Mouse (Mus musculus) CH12.LX (cell line): ENCODE results near the gene H2al1f. TPM values are rescaled to one million over a fixed set of nuclear protein-coding genes. Genes with fewer than 3 reads are reported as not detected.
"Not testable (repeated sequence)": the region's sequence is repeated elsewhere in the genome, so short reads cannot be mapped to it uniquely, and the experiment has no call there.

Experiments
- DNase-seq: peaks from one replicate; pipeline ENCODE4 v3.0.0-alpha.2; 2013; ENCODE audit errors: extremely low read depth
- H3K27ac ChIP-seq: 2 replicates; pipeline ENCODE4 v1.5.1; 2012; ENCODE audit warnings: low read depth, mild to moderate bottlenecking, control low read depth, moderate library complexity; ENCODE audit not compliant: insufficient read depth
- H3K27me3 ChIP-seq: replicated peaks from 2 replicates; pipeline ENCODE3; 2012; ENCODE audit warnings: inconsistent platforms
- H3K36me3 ChIP-seq, 2 experiments: replicated peaks in 1 of 2; 2 replicates each; pipeline versions ENCODE3 to v1.6.1; 2012; ENCODE audit warnings: inconsistent platforms in 1 of 2, low read length in 1 of 2, mild to moderate bottlenecking in 1 of 2, mixed read lengths in 1 of 2, moderate library complexity in 1 of 2; ENCODE audit not compliant: control insufficient read depth in 1 of 2, insufficient read depth in 1 of 2
- H3K4me1 ChIP-seq, 2 experiments: 2 replicates each; pipeline ENCODE4 v1.6.1; 2012; ENCODE audit warnings: inconsistent platforms in 1 of 2, moderate library complexity in 1 of 2; ENCODE audit not compliant: insufficient read depth in 2 of 2, control insufficient read depth in 1 of 2
- H3K4me2 ChIP-seq: 2 replicates; pipeline ENCODE4 v1.6.1; 2012; ENCODE audit warnings: low read depth, mild to moderate bottlenecking, control low read depth; ENCODE audit not compliant: poor library complexity, insufficient read depth, severe bottlenecking
- H3K4me3 ChIP-seq, 3 experiments: fragments of 150-350 bp in 1 of 3; sonication (generic) in 1 of 3; replicated peaks in 1 of 3; 2 replicates each; pipeline versions ENCODE3 to v1.5.1; 2011 to 2012; ENCODE audit warnings: low read depth in 2 of 3, low read length in 2 of 3, mild to moderate bottlenecking in 2 of 3, moderate library complexity in 2 of 3, control low read depth in 1 of 3, improper control_type of control experiment in 1 of 3, inconsistent platforms in 1 of 3, mixed read lengths in 1 of 3; ENCODE audit not compliant: poor library complexity in 1 of 3
- H3K79me2 ChIP-seq: replicated peaks from 2 replicates; pipeline ENCODE4 v1.6.1; 2012; ENCODE audit warnings: mild to moderate bottlenecking, moderate library complexity; ENCODE audit not compliant: control insufficient read depth, poor library complexity, insufficient read depth, severe bottlenecking; ENCODE audit errors: extremely low read depth
- H3K9ac ChIP-seq: 2 replicates; pipeline ENCODE4 v1.6.1; 2012; ENCODE audit warnings: low read depth, mild to moderate bottlenecking, control low read depth, moderate library complexity; ENCODE audit not compliant: insufficient read depth
- H3K9me3 ChIP-seq: replicated peaks from 2 replicates; pipeline ENCODE3; 2012; ENCODE audit warnings: low read length, inconsistent platforms, mixed read lengths
- BHLHE40 ChIP-seq: IDR thresholded peaks from 2 replicates; pipeline ENCODE4 v1.6.1; 2011; ENCODE audit warnings: mild to moderate bottlenecking, low read depth, low read length, improper control_type of control experiment
- E2F4 ChIP-seq: IDR thresholded peaks from 2 replicates; pipeline ENCODE4 v1.6.1; 2011; ENCODE audit warnings: low read depth, low read length, improper control_type of control experiment; ENCODE audit not compliant: insufficient replicate concordance
- JUND ChIP-seq: conservative IDR thresholded peaks from 2 replicates; pipeline ENCODE4 v1.6.1; 2011; ENCODE audit warnings: low read depth, low read length, improper control_type of control experiment
- MAZ ChIP-seq: IDR thresholded peaks from 2 replicates; pipeline ENCODE4 v1.6.1; 2012; ENCODE audit warnings: low read depth, mild to moderate bottlenecking, inconsistent platforms, low read length, improper control_type of control experiment, moderate library complexity
- MEF2A ChIP-seq: IDR thresholded peaks from 2 replicates; pipeline ENCODE4 v1.6.1; 2014; ENCODE audit warnings: low read depth, mild to moderate bottlenecking, inconsistent platforms, low read length, improper control_type of control experiment, borderline replicate concordance
- NRF1 ChIP-seq: IDR thresholded peaks from 2 replicates; pipeline ENCODE4 v1.6.1; 2014; ENCODE audit warnings: low read depth, mild to moderate bottlenecking, inconsistent platforms, low read length, improper control_type of control experiment, moderate library complexity
- POLR2A ChIP-seq: IDR thresholded peaks from 2 replicates; pipeline ENCODE4 v1.6.1; 2011; ENCODE audit warnings: low read depth, mild to moderate bottlenecking, improper control_type of control experiment, low read length
- POLR2AphosphoS2 ChIP-seq: IDR thresholded peaks from 2 replicates; pipeline ENCODE4 v1.6.1; 2011; ENCODE audit warnings: low read depth, low read length, improper control_type of control experiment
- TCF12 ChIP-seq: IDR thresholded peaks from 2 replicates; pipeline ENCODE4 v1.6.1; 2014; ENCODE audit warnings: low read depth, mild to moderate bottlenecking, inconsistent platforms, low read length, improper control_type of control experiment
- USF1 ChIP-seq: IDR thresholded peaks from 2 replicates; pipeline ENCODE4 v1.6.1; 2014; ENCODE audit warnings: low read depth, mild to moderate bottlenecking, inconsistent platforms, low read length, improper control_type of control experiment
- USF2 ChIP-seq: conservative IDR thresholded peaks from 2 replicates; pipeline ENCODE4 v1.6.1; 2011; ENCODE audit warnings: low read depth, low read length, improper control_type of control experiment
- ZNF384 ChIP-seq: IDR thresholded peaks from 2 replicates; pipeline ENCODE4 v1.6.1; 2012; ENCODE audit warnings: low read depth, low read length, improper control_type of control experiment, inconsistent platforms
- dilution Hi-C: fragments of 300-500 bp; cut with MboI; formaldehyde crosslinking; loops from 2 replicates; pipeline ENCODE4 v1.14.3; 2020; ENCODE audit warnings: low sequenced_read_pairs; ENCODE audit not compliant: extremely low pct_unique_long_range_greater_than_20kb, extremely low pct_ligation_motif_present
- in situ Hi-C: fragments of 300-500 bp; cut with MboI; formaldehyde crosslinking; loops from 3 replicates; pipeline ENCODE4 v1.14.3; 2019; ENCODE audit warnings: low sequenced_read_pairs, low pct_ligation_motif_present, low pct_unique_long_range_greater_than_20kb, mixed read lengths
- polyA plus RNA-seq: library from polyadenylated mRNA; unstranded; fragments of >175 nt; gene quantifications from 2 replicates; pipeline ENCODE4 v1.2.1, GENCODE M21; 2012; ENCODE audit warnings: low read depth; ENCODE audit not compliant: insufficient read length
- total RNA-seq, 2 experiments: library from RNA; depleted of rRNA; stranded (reverse); fragments of 300-350 nt in 1 of 2; fragments of >200 nt in 1 of 2; gene quantifications; 2 replicates each; pipeline ENCODE4 v1.2.3; 2012 to 2014

H2al1f gene
- total RNA-seq (2012; rRNA removed) (not detected in 2 replicates), total RNA-seq (2014; rRNA removed) (not detected in 2 replicates), polyA plus RNA-seq (not detected in 2 replicates)

GRCm38 (mm10) chrX:11314858-11315257 is at the start of gene H2al1f:
Gene H2al1f (plus strand): TSS chrX:11315158.
- dilution Hi-C loops: not testable (repeated sequence)

GRCm38 (mm10) chrX:11267791-11268190 is 47.2 kb upstream of the H2al1f start:
- Histone ChIP-seq H3K79me2 (no peaks in the 10 kb centered on the region), H3K9ac (no peak overlapping the region), H3K4me3 (no peak overlapping the region), H3K36me3 (no peaks in the 10 kb centered on the region), H3K27ac (no peak overlapping the region), H3K9me3 (no peaks in the 10 kb centered on the region), H3K4me2 (no peak overlapping the region), H3K4me1 (peaks cover 0 to 16% of the 10 kb centered on the region in 2 experiments; a peak in 2 of 4 replicates), H3K27me3 (no peaks in the 10 kb centered on the region)
- TF ChIP-seq E2F4 (no peak), POLR2A (no peak)
- in situ Hi-C loops: no loop called here
- dilution Hi-C loops: no loop called here
- no peak for DNase-seq

More at GRCm38 (mm10) chrX:11314858-11315257, at the start of gene H2al1f:
- H3K9ac ChIP-seq, H3K36me3 ChIP-seq, DNase-seq, H3K4me1 ChIP-seq, H3K27ac ChIP-seq, in situ Hi-C loops, H3K4me2 ChIP-seq, H3K9me3 ChIP-seq, H3K4me3 ChIP-seq, H3K79me2 ChIP-seq, H3K27me3 ChIP-seq: not testable (repeated sequence)

GRCm38 (mm10) chrX:11269074-11269473 is 45.9 kb upstream of the H2al1f start:
- Histone ChIP-seq H3K9me3 (no peaks in the 10 kb centered on the region), H3K79me2 (no peaks in the 10 kb centered on the region), H3K4me2 (no peak overlapping the region), H3K4me1 (peaks cover 0 to 16% of the 10 kb centered on the region in 2 experiments; a peak in 2 of 4 replicates), H3K4me3 (no peak overlapping the region), H3K36me3 (no peaks in the 10 kb centered on the region)
- in situ Hi-C loops: no loop called here
- TF ChIP-seq MEF2A (no peak), TCF12 (no peak), NRF1 (no peak), MAZ (no peak), POLR2AphosphoS2 (no peak), ZNF384 (no peak), BHLHE40 (no peak), USF1 (no peak), USF2 (no peak), JUND (no peak), E2F4 (no peak)
- TF ChIP-seq, all 38 proteins: peak for 0
- H3K9ac ChIP-seq: no peak overlapping the region
- H3K27me3 ChIP-seq: no peaks in the 10 kb centered on the region
- dilution Hi-C loops: no loop called here
- DNase-seq: no peak
- H3K27ac ChIP-seq: no peak overlapping the region
